Mouse (Mus musculus): ENCODE measurements at regions not wholly inside any gene's neighbourhood (a gene's known extent, or its start where the extent isn't known, plus 50 kb on each side); places are given as distances from the start of the nearest gene placed in this dataset.

- H3K36me3 ChIP-seq (ENCODE audit: control insufficient read depth, insufficient read depth) = no peaks in the 10 kb centered on the region
- H3K79me2 ChIP-seq (ENCODE audit: control insufficient read depth, insufficient read depth) = no peaks in the 10 kb centered on the region
- H3K27me3 ChIP-seq (ENCODE audit: control insufficient read depth, insufficient read depth, insufficient read length) = no peaks in the 10 kb centered on the region
- TF ChIP-seq CEBPB (IDR thresholded peaks at IDR 0.05; ENCODE audit: insufficient read depth, poor library complexity, severe bottlenecking) (no peak), E2F4 (IDR thresholded peaks at IDR 0.05; ENCODE audit: insufficient read depth) (no peak), TCF12 (IDR thresholded peaks at IDR 0.05; ENCODE audit: insufficient read depth, poor library complexity, severe bottlenecking) (no peak), SRF (IDR thresholded peaks at IDR 0.05; ENCODE audit: control insufficient read depth, insufficient read length, low read depth) (no peak), MYOD1 (IDR thresholded peaks at IDR 0.05; ENCODE audit: control insufficient read depth in 1 of 3, insufficient read length in 2 of 3, low read depth in 2 of 3) (no peak), TCF3 (IDR thresholded peaks at IDR 0.05; ENCODE audit: insufficient read length, low read depth) (no peak), USF1 (IDR thresholded peaks at IDR 0.05; ENCODE audit: low read depth) (no peak), POLR2A (IDR thresholded peaks at IDR 0.05; ENCODE audit: insufficient read length, low read depth) (no peak), MYOG (IDR thresholded peaks at IDR 0.05; ENCODE audit: control insufficient read depth in 1 of 3, insufficient read depth in 1 of 3, insufficient read length in 2 of 3, low read depth in 2 of 3) (no peak), MAX (IDR thresholded peaks at IDR 0.05; ENCODE audit: low read depth) (no peak), POLR2AphosphoS2 (IDR thresholded peaks at IDR 0.05; ENCODE audit: insufficient read length, low read depth) (no peak), REST (IDR thresholded peaks at IDR 0.05; ENCODE audit: insufficient read depth, insufficient read length) (no peak)
- no peak overlapping the region for H3ac ChIP-seq (ENCODE audit: control insufficient read depth, insufficient read length)
- no peak overlapping the region for H3K4me3 ChIP-seq
- H3K4me2 ChIP-seq (ENCODE audit: low read depth) = no peak overlapping the region
These were observed 292.5 kb downstream of the Pdcd6ip start for GRCm38 (mm10) chr9:113415511-113415931.

DNA sequence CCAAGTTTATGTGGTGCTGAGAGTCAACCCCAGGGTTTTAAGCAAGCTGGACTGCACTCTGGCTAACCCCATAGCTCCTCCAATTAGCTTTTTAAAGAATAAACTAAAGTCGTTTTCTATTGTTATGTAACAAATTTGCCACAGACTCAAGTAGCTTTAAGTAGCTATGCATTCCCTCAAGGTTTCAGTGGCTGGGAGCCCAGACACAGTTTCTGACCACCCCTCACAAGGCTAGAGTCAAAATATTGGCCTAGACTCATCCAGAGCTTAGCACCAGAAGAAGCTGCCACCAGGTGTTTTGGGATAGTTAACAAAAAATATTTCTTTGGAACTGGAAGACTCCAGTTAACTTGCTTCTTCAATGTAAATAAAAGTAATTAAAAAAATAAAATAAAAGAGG is 293.4 kb downstream of the Pdcd6ip start:
- no peaks in the 10 kb centered on the region for H3K79me2 ChIP-seq (ENCODE audit: control insufficient read depth, insufficient read depth)
- H3K4me3 ChIP-seq = no peak overlapping the region
- H3ac ChIP-seq (ENCODE audit: control insufficient read depth, insufficient read length) = no peak overlapping the region
- H3K27me3 ChIP-seq (ENCODE audit: control insufficient read depth, insufficient read depth, insufficient read length) = no peaks in the 10 kb centered on the region
- H3K4me2 ChIP-seq (ENCODE audit: low read depth) = no peak overlapping the region
- TF ChIP-seq CEBPB (IDR thresholded peaks at IDR 0.05; ENCODE audit: insufficient read depth, poor library complexity, severe bottlenecking) (no peak), SRF (IDR thresholded peaks at IDR 0.05; ENCODE audit: control insufficient read depth, insufficient read length, low read depth) (no peak), POLR2AphosphoS2 (IDR thresholded peaks at IDR 0.05; ENCODE audit: insufficient read length, low read depth) (no peak), E2F4 (IDR thresholded peaks at IDR 0.05; ENCODE audit: insufficient read depth) (no peak), MYOD1 (IDR thresholded peaks at IDR 0.05; ENCODE audit: control insufficient read depth in 1 of 3, insufficient read length in 2 of 3, low read depth in 2 of 3) (no peak), MYOG (IDR thresholded peaks at IDR 0.05; ENCODE audit: control insufficient read depth in 1 of 3, insufficient read depth in 1 of 3, insufficient read length in 2 of 3, low read depth in 2 of 3) (no peak), POLR2A (IDR thresholded peaks at IDR 0.05; ENCODE audit: insufficient read length, low read depth) (no peak), REST (IDR thresholded peaks at IDR 0.05; ENCODE audit: insufficient read depth, insufficient read length) (no peak), MAX (IDR thresholded peaks at IDR 0.05; ENCODE audit: low read depth) (no peak), TCF12 (IDR thresholded peaks at IDR 0.05; ENCODE audit: insufficient read depth, poor library complexity, severe bottlenecking) (no peak), TCF3 (IDR thresholded peaks at IDR 0.05; ENCODE audit: insufficient read length, low read depth) (no peak)
- H3K36me3 ChIP-seq (ENCODE audit: control insufficient read depth, insufficient read depth) = no peaks in the 10 kb centered on the region

GRCm38 (mm10) chr9:113413851-113414250 is 294.2 kb downstream of the Pdcd6ip start:
- H3ac ChIP-seq (ENCODE audit: control insufficient read depth, insufficient read length) = no peak overlapping the region
- no peak overlapping the region for H3K4me2 ChIP-seq (ENCODE audit: low read depth)
- no peaks in the 10 kb centered on the region for H3K36me3 ChIP-seq (ENCODE audit: control insufficient read depth, insufficient read depth)
- no peaks in the 10 kb centered on the region for H3K27me3 ChIP-seq (ENCODE audit: control insufficient read depth, insufficient read depth, insufficient read length)
- no peaks in the 10 kb centered on the region for H3K79me2 ChIP-seq (ENCODE audit: control insufficient read depth, insufficient read depth)
- TF ChIP-seq USF1 (IDR thresholded peaks at IDR 0.05; ENCODE audit: low read depth) (no peak), POLR2AphosphoS2 (IDR thresholded peaks at IDR 0.05; ENCODE audit: insufficient read length, low read depth) (no peak), MYOG (IDR thresholded peaks at IDR 0.05; ENCODE audit: control insufficient read depth in 1 of 3, insufficient read depth in 1 of 3, insufficient read length in 2 of 3, low read depth in 2 of 3) (no peak), TCF3 (IDR thresholded peaks at IDR 0.05; ENCODE audit: insufficient read length, low read depth) (no peak), TCF12 (IDR thresholded peaks at IDR 0.05; ENCODE audit: insufficient read depth, poor library complexity, severe bottlenecking) (no peak), CEBPB (IDR thresholded peaks at IDR 0.05; ENCODE audit: insufficient read depth, poor library complexity, severe bottlenecking) (no peak), E2F4 (IDR thresholded peaks at IDR 0.05; ENCODE audit: insufficient read depth) (no peak)
- H3K4me3 ChIP-seq = no peak overlapping the region

DNA sequence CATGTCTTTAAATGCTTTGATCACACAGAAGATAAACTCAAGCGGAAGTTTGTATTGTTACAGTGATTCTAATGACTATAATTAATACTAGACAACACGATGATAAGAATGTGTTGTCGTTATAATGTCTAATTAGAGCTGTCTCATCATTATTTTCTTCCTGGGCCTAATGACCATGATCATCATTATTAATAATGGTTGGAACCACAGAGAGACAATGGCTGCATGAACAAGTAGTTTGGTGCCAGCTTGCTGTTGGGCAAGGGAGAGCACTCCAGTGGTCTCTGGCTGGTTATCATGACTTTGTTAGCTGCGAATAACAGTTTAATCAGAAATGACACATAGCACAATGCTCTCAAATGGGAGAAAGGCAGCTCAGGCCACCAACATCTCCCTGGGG is 296.4 kb downstream of the Pdcd6ip start:
- TF ChIP-seq POLR2A (IDR thresholded peaks at IDR 0.05; ENCODE audit: insufficient read length, low read depth) = no peak
- no peaks in the 10 kb centered on the region for H3K36me3 ChIP-seq (ENCODE audit: control insufficient read depth, insufficient read depth)
- no peaks in the 10 kb centered on the region for H3K79me2 ChIP-seq (ENCODE audit: control insufficient read depth, insufficient read depth)
- H3ac ChIP-seq (ENCODE audit: control insufficient read depth, insufficient read length) = no peak overlapping the region
- no peak overlapping the region for H3K4me2 ChIP-seq (ENCODE audit: low read depth)
- H3K27me3 ChIP-seq (ENCODE audit: control insufficient read depth, insufficient read depth, insufficient read length) = no peaks in the 10 kb centered on the region
- no peak overlapping the region for H3K4me3 ChIP-seq

DNA sequence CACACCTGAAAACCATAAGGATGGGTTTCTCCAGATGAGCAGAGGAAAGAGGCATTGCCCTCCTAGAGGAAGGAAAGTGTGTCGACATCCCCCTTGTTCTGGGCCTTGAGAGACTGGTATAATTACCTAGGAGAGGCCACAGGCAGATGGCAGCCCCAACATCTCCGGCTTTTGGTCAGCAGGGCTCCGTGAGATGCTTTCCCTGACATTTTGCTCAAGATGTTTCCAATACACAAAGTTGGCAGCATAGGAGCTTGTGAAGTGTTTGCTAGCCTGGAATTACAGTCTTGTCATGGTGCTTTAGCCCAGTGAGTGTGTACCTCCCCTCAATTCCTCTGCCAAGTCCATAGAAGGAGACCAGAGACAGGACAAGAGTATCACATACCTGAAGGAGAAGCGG is 299.5 kb downstream of the Pdcd6ip start:
- Histone ChIP-seq H3K79me2 (ENCODE audit: control insufficient read depth, insufficient read depth) (no peaks in the 10 kb centered on the region), H3K4me3 (no peak overlapping the region), H3K27me3 (ENCODE audit: control insufficient read depth, insufficient read depth, insufficient read length) (no peaks in the 10 kb centered on the region), H3K4me2 (ENCODE audit: low read depth) (no peak overlapping the region), H3ac (ENCODE audit: control insufficient read depth, insufficient read length) (no peak overlapping the region), H3K36me3 (ENCODE audit: control insufficient read depth, insufficient read depth) (no peaks in the 10 kb centered on the region)
- TF ChIP-seq POLR2A (IDR thresholded peaks at IDR 0.05; ENCODE audit: insufficient read length, low read depth) = no peak
- no peak for TF ChIP-seq POLR2AphosphoS2 (IDR thresholded peaks at IDR 0.05; ENCODE audit: insufficient read length, low read depth)
- no peak for TF ChIP-seq MYOG (IDR thresholded peaks at IDR 0.05; ENCODE audit: control insufficient read depth in 1 of 3, insufficient read depth in 1 of 3, insufficient read length in 2 of 3, low read depth in 2 of 3)
- no peak for TF ChIP-seq TCF12 (IDR thresholded peaks at IDR 0.05; ENCODE audit: insufficient read depth, poor library complexity, severe bottlenecking)
- no peak for TF ChIP-seq USF1 (IDR thresholded peaks at IDR 0.05; ENCODE audit: low read depth)
- no peak for TF ChIP-seq REST (IDR thresholded peaks at IDR 0.05; ENCODE audit: insufficient read depth, insufficient read length)
- no peak for TF ChIP-seq E2F4 (IDR thresholded peaks at IDR 0.05; ENCODE audit: insufficient read depth)
- no peak for TF ChIP-seq TCF3 (IDR thresholded peaks at IDR 0.05; ENCODE audit: insufficient read length, low read depth)
- no peak for TF ChIP-seq SRF (IDR thresholded peaks at IDR 0.05; ENCODE audit: control insufficient read depth, insufficient read length, low read depth)
- TF ChIP-seq MYOD1 (IDR thresholded peaks at IDR 0.05; ENCODE audit: control insufficient read depth in 1 of 3, insufficient read length in 2 of 3, low read depth in 2 of 3) = no peak
- no peak for TF ChIP-seq CEBPB (IDR thresholded peaks at IDR 0.05; ENCODE audit: insufficient read depth, poor library complexity, severe bottlenecking)
- no peak for TF ChIP-seq MAX (IDR thresholded peaks at IDR 0.05; ENCODE audit: low read depth)

Data from myocyte (in vitro differentiated cells).